Mouse (Mus musculus): ENCODE results near the gene Zfp598. TPM values are rescaled to one million over a fixed set of nuclear protein-coding genes. Genes with fewer than 3 reads are reported as not detected.

Gene Zfp598
- polyA plus RNA-seq, 1 experiment from 2014 or later, result 9.7 TPM

GRCm38 (mm10) chr17:24727618-24728017 lies 58.1 kb downstream of the Zfp598 start, which contains the start of gene Rpl3l:
Gene Rpl3l (plus strand): TSS chr17:24727820.
- 65% methylated on average over 2 of the region's 2 CpGs for WGBS
- no peaks in the 10 kb centered on the region for H3K9me3 ChIP-seq (ENCODE audit: control insufficient read depth, low read length)
- TF ChIP-seq CTCF (IDR thresholded peaks at IDR 0.05; ENCODE audit: low read depth) (no peak), EP300 (optimal IDR thresholded peaks at IDR 0.05) (no peak)
- no peaks in the 10 kb centered on the region for H3K4me1 ChIP-seq (replicated peaks; ENCODE audit: control insufficient read depth, insufficient read depth)
- H3K9ac ChIP-seq (ENCODE audit: low read length), result no peak within 1 kb of the TSS
- no peak for DNase-seq (ENCODE audit: low spot score)
- ATAC-seq (ENCODE audit: low FRiP score, low TSS enrichment), result no peak
- H3K27me3 ChIP-seq (ENCODE audit: control insufficient read depth, insufficient read depth, low read length), result no peaks in the 10 kb centered on the region
- no peaks in the 10 kb centered on the region for H3K36me3 ChIP-seq (ENCODE audit: control insufficient read depth, insufficient read depth, low read length)
- H3K4me3 ChIP-seq (ENCODE audit: low read depth, low read length), result no peak within 1 kb of the TSS
- no peak within 1 kb of the TSS for H3K27ac ChIP-seq (replicated peaks)
- no peak within 1 kb of the TSS for H3K4me2 ChIP-seq (replicated peaks; ENCODE audit: low read depth)

- Histone ChIP-seq H3K36me3 (ENCODE audit: control insufficient read depth, insufficient read depth, low read length) (no peaks in the 10 kb centered on the region), H3K9ac (ENCODE audit: low read length) (no peak overlapping the region), H3K9me3 (ENCODE audit: control insufficient read depth, low read length) (no peaks in the 10 kb centered on the region), H3K27ac (replicated peaks) (no peak overlapping the region), H3K27me3 (ENCODE audit: control insufficient read depth, insufficient read depth, low read length) (no peaks in the 10 kb centered on the region), H3K4me2 (replicated peaks; ENCODE audit: low read depth) (no peak overlapping the region), H3K4me1 (replicated peaks; ENCODE audit: control insufficient read depth, insufficient read depth) (no peaks in the 10 kb centered on the region), H3K4me3 (ENCODE audit: low read depth, low read length) (no peak overlapping the region)
- TF ChIP-seq EP300 (optimal IDR thresholded peaks at IDR 0.05), result no peak
- TF ChIP-seq CTCF (IDR thresholded peaks at IDR 0.05; ENCODE audit: low read depth), result no peak
- DNase-seq (ENCODE audit: low spot score) (no peak), ATAC-seq (ENCODE audit: low FRiP score, low TSS enrichment) (no peak)
- WGBS, result 71% methylated on average over 17 of the region's 17 CpGs
Observed at GRCm38 (mm10) chr17:24728184-24728583, 58.7 kb downstream of the Zfp598 start.

- Histone ChIP-seq H3K9me3 (ENCODE audit: control insufficient read depth, low read length) (no peaks in the 10 kb centered on the region), H3K9ac (ENCODE audit: low read length) (no peak overlapping the region), H3K4me3 (ENCODE audit: low read depth, low read length) (no peak overlapping the region), H3K36me3 (ENCODE audit: control insufficient read depth, insufficient read depth, low read length) (no peaks in the 10 kb centered on the region), H3K4me1 (replicated peaks; ENCODE audit: control insufficient read depth, insufficient read depth) (no peaks in the 10 kb centered on the region), H3K4me2 (replicated peaks; ENCODE audit: low read depth) (no peak overlapping the region), H3K27me3 (ENCODE audit: control insufficient read depth, insufficient read depth, low read length) (no peaks in the 10 kb centered on the region), H3K27ac (replicated peaks) (no peak overlapping the region)
- DNase-seq (ENCODE audit: low spot score) (no peak), ATAC-seq (ENCODE audit: low FRiP score, low TSS enrichment) (no peak)
- no peak for TF ChIP-seq EP300 (optimal IDR thresholded peaks at IDR 0.05)
- no peak for TF ChIP-seq CTCF (IDR thresholded peaks at IDR 0.05; ENCODE audit: low read depth)
- WGBS, result 43% methylated on average over 6 of the region's 6 CpGs
Observed at GRCm38 (mm10) chr17:24729067-24729466, 59.6 kb downstream of the Zfp598 start.

- TF ChIP-seq CTCF (IDR thresholded peaks at IDR 0.05; ENCODE audit: low read depth) (no peak), EP300 (optimal IDR thresholded peaks at IDR 0.05) (no peak)
- ATAC-seq (ENCODE audit: low FRiP score, low TSS enrichment) (no peak), DNase-seq (ENCODE audit: low spot score) (no peak)
- Histone ChIP-seq H3K36me3 (ENCODE audit: control insufficient read depth, insufficient read depth, low read length) (no peaks in the 10 kb centered on the region), H3K27me3 (ENCODE audit: control insufficient read depth, insufficient read depth, low read length) (no peaks in the 10 kb centered on the region), H3K9me3 (ENCODE audit: control insufficient read depth, low read length) (no peaks in the 10 kb centered on the region), H3K4me2 (replicated peaks; ENCODE audit: low read depth) (no peak overlapping the region), H3K27ac (replicated peaks) (no peak overlapping the region), H3K9ac (ENCODE audit: low read length) (no peak overlapping the region), H3K4me3 (ENCODE audit: low read depth, low read length) (no peak overlapping the region), H3K4me1 (replicated peaks; ENCODE audit: control insufficient read depth, insufficient read depth) (peaks cover 2% of the 10 kb centered on the region; the same call in 1 of the 2 replicates)
- 77% methylated on average over 14 of the region's 14 CpGs for WGBS
Observed at GRCm38 (mm10) chr17:24730787-24731186, 61.3 kb downstream of the Zfp598 start.

Other genes starting within 250 kb of the Zfp598 start
- gene Eci1, start 243.0 kb upstream of the Zfp598 start, polyA plus RNA-seq (2015; fragmentation: Nextera tagmentation; extraction: Ambion mirVana), result 250 and 263 TPM in 2 replicates
- gene Dnase1l2, start 226.6 kb upstream of the Zfp598 start, polyA plus RNA-seq (2015; fragmentation: Nextera tagmentation; extraction: Ambion mirVana), result 88.0 and 98.5 TPM in 2 replicates
- gene E4f1, start 199.4 kb upstream of the Zfp598 start, polyA plus RNA-seq (2015; fragmentation: Nextera tagmentation; extraction: Ambion mirVana), result 12.0 and 12.5 TPM in 2 replicates
- 45.4 and 48.9 TPM in 2 replicates for gene Pgp, start 199.3 kb upstream of the Zfp598 start, polyA plus RNA-seq (2015; fragmentation: Nextera tagmentation; extraction: Ambion mirVana)
- gene Bricd5, start 195.8 kb upstream of the Zfp598 start, polyA plus RNA-seq (2015; fragmentation: Nextera tagmentation; extraction: Ambion mirVana), result 0.13 TPM in 1 of 2 replicates, not detected in the other
- 12.4 and 13.4 TPM in 2 replicates for gene Mlst8, start 190.6 kb upstream of the Zfp598 start, polyA plus RNA-seq (2015; fragmentation: Nextera tagmentation; extraction: Ambion mirVana)
- gene Caskin1, start 181.1 kb upstream of the Zfp598 start, polyA plus RNA-seq (2015; fragmentation: Nextera tagmentation; extraction: Ambion mirVana), result 0.84 and 1.3 TPM in 2 replicates
- 41.8 and 42.6 TPM in 2 replicates for gene Traf7, start 141.7 kb upstream of the Zfp598 start, polyA plus RNA-seq (2015; fragmentation: Nextera tagmentation; extraction: Ambion mirVana)
- 0.82 and 0.85 TPM in 2 replicates for gene Rab26, start 135.5 kb upstream of the Zfp598 start, polyA plus RNA-seq (2015; fragmentation: Nextera tagmentation; extraction: Ambion mirVana)
- gene Pkd1, start 119.9 kb upstream of the Zfp598 start, polyA plus RNA-seq (2015; fragmentation: Nextera tagmentation; extraction: Ambion mirVana), result 10.9 and 12.3 TPM in 2 replicates
- gene Tsc2, start 37.1 kb upstream of the Zfp598 start, polyA plus RNA-seq (2015; fragmentation: Nextera tagmentation; extraction: Ambion mirVana), result 36.2 and 37.0 TPM in 2 replicates
- 8.0 and 8.4 TPM in 2 replicates for gene Nthl1, start 37.0 kb upstream of the Zfp598 start, polyA plus RNA-seq (2015; fragmentation: Nextera tagmentation; extraction: Ambion mirVana)
- gene Slc9a3r2, start 19.4 kb upstream of the Zfp598 start, polyA plus RNA-seq (2015; fragmentation: Nextera tagmentation; extraction: Ambion mirVana), result 37.9 and 38.0 TPM in 2 replicates
- gene Npw, start 11.2 kb upstream of the Zfp598 start, polyA plus RNA-seq (2015; fragmentation: Nextera tagmentation; extraction: Ambion mirVana), result 1.2 and 1.8 TPM in 2 replicates
- gene Syngr3, start 20.3 kb downstream of the Zfp598 start, polyA plus RNA-seq (2015; fragmentation: Nextera tagmentation; extraction: Ambion mirVana), result 5.0 and 5.9 TPM in 2 replicates
- 27.2 and 27.7 TPM in 2 replicates for gene Gfer, start 26.5 kb downstream of the Zfp598 start, polyA plus RNA-seq (2015; fragmentation: Nextera tagmentation; extraction: Ambion mirVana)
- 3.3 and 3.7 TPM in 2 replicates for gene Noxo1, start 26.5 kb downstream of the Zfp598 start, polyA plus RNA-seq (2015; fragmentation: Nextera tagmentation; extraction: Ambion mirVana)
- 33.7 and 36.3 TPM in 2 replicates for gene Tbl3, start 38.0 kb downstream of the Zfp598 start, polyA plus RNA-seq (2015; fragmentation: Nextera tagmentation; extraction: Ambion mirVana)
- 0.10 TPM in 1 of 2 replicates, not detected in the other for gene Rnf151, start 48.4 kb downstream of the Zfp598 start, polyA plus RNA-seq (2015; fragmentation: Nextera tagmentation; extraction: Ambion mirVana)
- gene Rps2, start 48.4 kb downstream of the Zfp598 start, polyA plus RNA-seq (2015; fragmentation: Nextera tagmentation; extraction: Ambion mirVana), result 1,081 and 1,135 TPM in 2 replicates
- 256 and 269 TPM in 2 replicates for gene Ndufb10, start 54.8 kb downstream of the Zfp598 start, polyA plus RNA-seq (2015; fragmentation: Nextera tagmentation; extraction: Ambion mirVana)
- gene Rpl3l, start 58.1 kb downstream of the Zfp598 start, polyA plus RNA-seq (2015; fragmentation: Nextera tagmentation; extraction: Ambion mirVana), result 0.23 and 0.28 TPM in 2 replicates
- 51.7 and 54.2 TPM in 2 replicates for gene Msrb1, start 67.0 kb downstream of the Zfp598 start, polyA plus RNA-seq (2015; fragmentation: Nextera tagmentation; extraction: Ambion mirVana)
- gene Hs3st6, start 83.3 kb downstream of the Zfp598 start, polyA plus RNA-seq (2015; fragmentation: Nextera tagmentation; extraction: Ambion mirVana), result 1.4 and 1.8 TPM in 2 replicates
- 0.05 TPM in 1 of 2 replicates, not detected in the other for gene Meiob, start 134.6 kb downstream of the Zfp598 start, polyA plus RNA-seq (2015; fragmentation: Nextera tagmentation; extraction: Ambion mirVana)
- gene Hagh, start 170.5 kb downstream of the Zfp598 start, polyA plus RNA-seq (2015; fragmentation: Nextera tagmentation; extraction: Ambion mirVana), result 51.3 and 52.7 TPM in 2 replicates
- gene Fahd1, start 180.7 kb downstream of the Zfp598 start, polyA plus RNA-seq (2015; fragmentation: Nextera tagmentation; extraction: Ambion mirVana), result 24.1 and 25.1 TPM in 2 replicates
- gene Igfals, start 196.3 kb downstream of the Zfp598 start, polyA plus RNA-seq (2015; fragmentation: Nextera tagmentation; extraction: Ambion mirVana), result 5.6 and 5.9 TPM in 2 replicates
- 39.4 and 40.5 TPM in 2 replicates for gene Nubp2, start 216.7 kb downstream of the Zfp598 start, polyA plus RNA-seq (2015; fragmentation: Nextera tagmentation; extraction: Ambion mirVana)
- 45.5 and 47.8 TPM in 2 replicates for gene Spsb3, start 217.0 kb downstream of the Zfp598 start, polyA plus RNA-seq (2015; fragmentation: Nextera tagmentation; extraction: Ambion mirVana)
- 15.6 and 17.6 TPM in 2 replicates for gene Eme2, start 225.4 kb downstream of the Zfp598 start, polyA plus RNA-seq (2015; fragmentation: Nextera tagmentation; extraction: Ambion mirVana)
- gene Mrps34, start 225.4 kb downstream of the Zfp598 start, polyA plus RNA-seq (2015; fragmentation: Nextera tagmentation; extraction: Ambion mirVana), result 102 and 104 TPM in 2 replicates
- gene Nme3, start 226.8 kb downstream of the Zfp598 start, polyA plus RNA-seq (2015; fragmentation: Nextera tagmentation; extraction: Ambion mirVana), result 39.8 and 40.2 TPM in 2 replicates